In the genomic region with DNA sequence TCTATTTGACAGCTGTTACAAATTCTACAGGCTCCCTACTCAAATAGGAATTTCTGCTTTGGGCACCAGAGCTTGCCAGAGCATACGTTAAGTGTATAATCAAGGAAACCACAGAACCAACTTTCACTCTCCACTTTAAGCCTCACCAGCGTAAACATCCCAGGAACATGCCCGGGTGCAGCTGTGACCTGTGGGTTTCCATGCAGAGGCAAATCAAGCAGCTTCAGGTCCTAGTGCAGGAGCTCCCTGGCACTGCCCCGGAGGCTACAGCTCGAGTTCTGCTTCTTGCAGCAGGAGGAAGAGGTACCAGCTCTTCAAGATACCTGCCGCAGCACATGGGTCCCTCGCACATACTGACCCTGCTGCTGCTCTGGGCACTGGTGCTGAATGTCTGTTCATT, we compare ENCODE assay signal across 20 mouse cellular contexts.
A peak's percentile ranks its signal among the peaks of the same experiment; 100 is the strongest.
DNase-seq lines count a peak whose midpoint lies in the region; ATAC-seq lines count a peak whose summit lies in the region.
"Had no signal": no experiment of that assay in that cellular context is flagged by ENCODE, and none has a peak within 500 bp of the region (broad histone marks: within the 10 kb centered on the region; RNA-seq: fewer than 3 reads in every experiment).

No protein-coding gene starts in this region.

- no peak overlapping the region for H3K9ac ChIP-seq in lung, embryonic 16.5 days (ENCODE audit: low read length)
- H3K9ac ChIP-seq: embryonic facial prominence, embryonic 12.5 days; forebrain, embryonic 15.5 days; heart, embryonic 12.5 days; hindbrain, embryonic 15.5 days had no signal

- H3K9me3 ChIP-seq in lung, embryonic 16.5 days (ENCODE audit: control insufficient read depth, low read length) = no peaks in the 10 kb centered on the region
- H3K9me3 ChIP-seq: embryonic facial prominence, embryonic 12.5 days; forebrain, embryonic 15.5 days; heart, embryonic 12.5 days; hindbrain, embryonic 15.5 days had no signal

- H3K4me3 ChIP-seq in lung, embryonic 16.5 days (ENCODE audit: low read length) = no peak overlapping the region
- H3K4me3 ChIP-seq: embryonic facial prominence, embryonic 12.5 days; forebrain, embryonic 15.5 days; heart, embryonic 12.5 days; hindbrain, embryonic 15.5 days had no signal

- peaks cover 6% of the 10 kb centered on the region for H3K27me3 ChIP-seq in lung, embryonic 16.5 days (ENCODE audit: control insufficient read depth, insufficient read depth, low read depth, low read length)
- H3K27me3 ChIP-seq: embryonic facial prominence, embryonic 12.5 days; forebrain, embryonic 15.5 days; heart, embryonic 12.5 days; hindbrain, embryonic 15.5 days had no signal

- DNase-seq in lung, postnatal 14 days = no peak
- peak; percentile 6 for DNase-seq in 416B (ENCODE audit: low read depth)
- no peak for DNase-seq in thymus, postnatal 4 days
- no peak for DNase-seq in gastrocnemius, adult 18-20 months (ENCODE audit: low spot score)
- DNase-seq: adrenal gland, adult 8-10 months; adrenal gland, postnatal 36 days; B cell, adult 2 months; cerebellum, adult 2 months; cerebellum, postnatal 10 days; embryo, embryonic 11 days; gastrocnemius, postnatal 10 days had no signal

- H3K36me3 ChIP-seq in lung, embryonic 16.5 days (ENCODE audit: control insufficient read depth, insufficient read depth, low read length) = no peaks in the 10 kb centered on the region
- H3K36me3 ChIP-seq: embryonic facial prominence, embryonic 12.5 days; forebrain, embryonic 15.5 days; G1E; heart, embryonic 12.5 days; hindbrain, embryonic 15.5 days had no signal

- H3K4me1 ChIP-seq in lung, embryonic 16.5 days (replicated peaks; ENCODE audit: control insufficient read depth, insufficient read depth, low read length) = peaks cover 8% of the 10 kb centered on the region
- H3K4me1 ChIP-seq: forebrain, embryonic 15.5 days had no signal

- no peak overlapping the region for H3K27ac ChIP-seq in lung, embryonic 16.5 days (ENCODE audit: low read length)
- H3K27ac ChIP-seq: forebrain, embryonic 15.5 days; hindbrain, embryonic 15.5 days had no signal

- 36% methylated on average over 7 of the region's 7 CpGs for WGBS in lung, embryonic 16.5 days

- peak; percentile 40 for ATAC-seq in lung, embryonic 16.5 days (ENCODE audit: low read depth)
- ATAC-seq in common myeloid progenitor, adult 5-6 weeks (replicated peaks; ENCODE audit: low read depth, poor library complexity, severe bottlenecking) = 0 out of 2 replicates have a peak, but pooled peaks have one; percentile 45
- peak; percentile 20; the same call in 1 of the 2 replicates for ATAC-seq in megakaryocyte progenitor cell, adult 5-6 weeks (replicated peaks; ENCODE audit: poor library complexity)
- ATAC-seq: CD4-positive, CD25-positive, alpha-beta regulatory T cell, adult 4 months; forebrain, embryonic 15.5 days had no signal

- H3K4me2 ChIP-seq in lung, embryonic 16.5 days (ENCODE audit: low read depth, low read length) = peak overlapping the region; percentile 8
- H3K4me2 ChIP-seq: embryonic facial prominence, embryonic 12.5 days; forebrain, embryonic 15.5 days; heart, embryonic 12.5 days; hindbrain, embryonic 15.5 days had no signal
